Mouse (Mus musculus): ENCODE data around the gene Bpifb6.

Gene Bpifb6

DNA sequence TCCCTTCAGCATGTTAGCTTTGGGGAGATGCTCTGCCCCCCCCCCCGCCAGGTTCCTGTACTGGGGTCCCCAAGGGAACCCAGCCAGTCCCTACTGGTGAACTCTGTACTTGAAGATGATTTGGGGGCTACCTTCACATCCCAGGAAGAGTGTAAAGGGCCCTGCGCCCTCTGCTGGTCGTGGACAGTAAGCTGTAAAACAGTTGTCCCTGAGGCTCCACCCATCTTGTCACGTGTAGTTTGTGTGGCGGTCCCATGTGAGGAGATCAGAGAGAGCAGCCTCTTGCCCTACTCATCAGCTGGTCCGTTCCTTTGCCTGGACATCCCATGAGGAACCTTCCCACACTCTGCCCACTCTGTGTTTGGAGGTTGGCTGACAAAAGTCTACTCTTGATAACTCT lies 53.6 kb downstream of the Bpifb6 start:
- no peak for DNase-seq (ENCODE audit: extremely low read depth, low read depth, low spot score)

All from fat pad, adult 2 months (tissue).